Mouse (Mus musculus): ENCODE data around the gene Znrf3.

- TF ChIP-seq POLR2A (IDR thresholded peaks at IDR 0.05; ENCODE audit: borderline replicate concordance, control insufficient read depth, low read depth, low read length) (no peak), CTCF (IDR thresholded peaks at IDR 0.05; ENCODE audit: control insufficient read depth, insufficient read depth, low read length) (no peak)
Measured at GRCm38 (mm10) chr11:5490989-5491656, 46.5 kb upstream of the Znrf3 start.

All from bone marrow, adult 2 months (tissue).